Mouse (Mus musculus) ovary, postnatal 10 days (tissue): ENCODE measurements around the gene Sun2.

Experiments used
- DNase-seq: peaks from one replicate; pipeline ENCODE4 v3.0.0; 2022; ENCODE audit warnings: low spot score

Sun2 gene

DNA sequence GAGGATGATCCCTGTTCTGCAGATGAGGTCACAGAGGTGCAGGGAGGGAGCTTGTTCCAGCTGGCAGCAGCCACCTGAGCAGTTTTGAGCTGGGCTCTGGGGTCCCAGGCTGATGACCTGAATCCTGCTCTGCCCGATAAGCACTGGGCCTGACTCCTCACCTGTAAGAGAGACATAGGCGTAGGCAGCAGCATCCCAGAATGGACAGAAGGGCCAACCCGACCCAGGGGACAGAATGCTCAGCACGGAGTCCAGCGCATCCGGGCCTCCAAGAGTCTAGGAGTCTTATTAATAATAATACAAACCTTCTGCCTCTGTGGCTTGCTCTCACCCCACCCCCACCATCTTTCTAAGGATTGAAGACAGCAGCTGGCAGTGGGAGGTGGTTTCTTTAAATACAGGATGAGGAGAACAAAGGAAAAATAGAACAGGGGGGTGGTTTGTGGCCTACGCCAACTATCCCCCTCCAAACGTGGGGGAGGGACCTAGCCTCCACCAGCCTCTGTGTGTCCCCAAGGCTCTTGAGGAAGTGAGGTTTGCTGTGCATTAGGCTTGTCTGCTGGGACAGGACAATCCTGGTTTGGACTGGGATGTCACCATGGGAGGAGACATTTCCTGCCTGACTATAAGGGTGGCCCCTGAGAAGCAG is 13.8 kb upstream of the Sun2 start:
- DNase-seq: no peak

DNA sequence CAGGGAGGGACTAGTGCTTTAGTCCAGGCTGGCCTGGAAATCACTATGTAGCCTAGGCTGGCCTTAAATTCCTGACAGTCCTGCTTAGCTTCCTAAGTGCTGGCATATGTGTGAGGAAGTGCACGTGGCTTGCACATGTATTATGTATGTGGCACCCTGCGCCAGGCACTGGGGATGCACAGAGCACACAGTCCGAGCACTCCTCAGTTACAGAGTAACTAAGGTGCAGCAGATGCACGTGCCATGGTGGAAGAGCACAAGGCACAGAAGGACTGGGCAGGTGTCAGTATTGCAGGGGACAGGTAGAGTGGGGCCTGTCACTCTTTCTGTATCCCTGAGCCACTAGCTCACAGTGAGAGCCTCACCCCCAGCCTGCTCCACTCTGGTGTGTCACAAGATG is 12.8 kb upstream of the Sun2 start:
- no peak for DNase-seq

DNA sequence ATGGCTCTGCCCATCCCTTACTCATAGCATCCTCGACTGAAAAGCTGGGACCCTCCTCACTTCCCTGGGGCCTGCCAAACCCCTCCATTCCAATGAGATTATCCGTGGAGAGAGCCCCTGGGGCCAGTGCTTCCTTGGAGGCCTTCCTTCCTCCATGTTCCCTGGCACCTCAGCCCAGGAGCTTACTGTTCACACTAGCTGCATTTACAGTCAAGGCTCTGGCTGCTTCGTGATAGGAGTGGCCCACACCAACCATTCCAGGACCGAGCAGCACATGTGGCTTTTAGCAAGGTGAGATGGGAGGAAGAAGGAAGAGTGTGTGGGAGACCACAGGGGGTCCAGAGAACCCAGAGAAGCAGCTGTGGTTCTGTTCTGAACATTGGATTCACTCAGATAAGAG is 11.5 kb upstream of the Sun2 start:
- no peak for DNase-seq

DNA sequence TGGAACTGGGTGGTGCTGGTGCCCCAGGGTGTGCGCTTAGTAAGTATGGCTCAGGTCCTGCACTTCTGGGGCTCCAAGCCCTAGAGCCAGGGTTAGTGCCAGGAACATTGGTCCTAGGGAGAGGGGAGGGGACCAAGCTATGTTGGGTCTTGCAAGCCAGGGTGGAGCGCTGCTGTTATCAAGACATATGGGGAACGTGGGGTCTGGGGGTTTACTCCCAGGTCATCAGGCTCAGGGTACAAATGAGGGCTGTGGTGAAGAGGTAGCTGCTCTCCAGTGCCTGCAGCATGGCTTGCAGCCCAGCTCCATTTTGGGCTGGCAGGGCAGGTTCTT is 11.1 kb upstream of the Sun2 start:
- no peak for DNase-seq

DNA sequence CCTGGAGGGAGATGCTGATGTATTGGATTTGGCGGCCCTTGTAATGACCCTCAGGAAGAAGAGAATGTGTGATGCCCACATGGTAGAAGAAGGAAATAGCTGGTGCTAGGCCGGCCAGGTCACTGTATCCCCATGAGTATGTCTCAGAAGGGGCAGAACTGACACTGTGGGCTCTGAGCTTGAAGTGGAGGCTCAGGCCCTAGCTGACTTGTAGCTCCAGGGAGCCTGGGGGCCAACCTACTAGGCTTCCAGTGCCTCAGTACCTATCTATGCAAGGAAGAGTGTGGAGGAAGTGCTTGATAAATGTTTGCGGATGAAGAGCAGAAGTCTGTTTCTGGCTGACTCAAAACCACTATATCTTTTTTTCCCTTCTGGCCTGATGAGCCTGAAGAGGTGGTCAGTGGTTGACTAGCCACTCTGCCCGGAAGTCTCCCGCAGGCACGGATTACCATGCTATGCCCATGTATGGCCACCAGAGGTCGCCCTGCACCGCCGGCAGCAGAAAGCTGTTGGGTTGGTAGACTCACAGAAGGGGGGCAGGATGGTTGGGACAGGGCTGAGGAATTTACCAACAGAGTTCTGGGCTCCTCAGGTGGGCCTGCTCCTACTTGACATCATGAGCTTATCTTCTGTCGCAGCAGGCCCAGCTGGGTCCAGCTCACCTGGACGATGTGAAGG is 10.5 kb upstream of the Sun2 start:
- peak; percentile 65 for DNase-seq

DNA sequence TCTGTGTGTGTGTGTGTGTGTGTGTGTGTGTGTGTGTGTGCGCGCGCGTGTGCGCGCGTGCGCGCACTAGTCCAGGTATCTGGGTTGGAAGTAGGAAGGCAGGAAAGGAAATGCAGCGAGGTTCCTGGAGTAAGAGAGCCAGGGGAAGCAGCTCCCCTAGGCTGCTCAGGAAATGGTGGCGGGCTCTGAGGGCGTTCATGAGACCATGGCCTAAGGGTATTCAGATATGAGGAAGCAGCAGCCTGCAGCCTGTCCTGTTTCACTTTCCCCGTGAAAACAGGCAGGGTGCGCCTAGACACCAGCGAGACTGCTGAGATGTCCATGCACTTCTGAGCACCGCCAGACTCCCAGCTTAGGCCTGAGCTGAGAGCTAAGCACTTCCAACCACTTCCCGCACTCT is 9.4 kb upstream of the Sun2 start:
- DNase-seq: no peak

DNA sequence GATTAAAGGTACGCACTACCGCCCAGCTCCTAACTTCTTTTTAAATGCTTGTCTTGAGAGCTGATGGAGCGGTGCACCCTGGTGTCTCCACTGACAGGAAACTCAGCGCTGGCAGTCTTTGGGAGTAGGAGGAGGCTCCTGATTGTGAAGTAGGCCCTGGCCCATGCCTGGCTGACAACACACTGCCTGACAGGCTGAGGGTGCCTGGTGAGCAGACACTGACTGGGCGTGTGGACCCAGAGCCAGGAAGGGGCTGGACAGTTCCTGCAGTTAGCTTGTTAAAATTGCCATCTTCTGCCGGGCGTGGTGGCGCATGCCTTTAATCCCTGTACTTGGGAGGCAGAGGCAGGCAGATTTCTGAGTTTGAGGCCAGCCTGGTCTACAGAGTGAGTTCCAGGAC is 7.9 kb upstream of the Sun2 start:
- no peak for DNase-seq

DNA sequence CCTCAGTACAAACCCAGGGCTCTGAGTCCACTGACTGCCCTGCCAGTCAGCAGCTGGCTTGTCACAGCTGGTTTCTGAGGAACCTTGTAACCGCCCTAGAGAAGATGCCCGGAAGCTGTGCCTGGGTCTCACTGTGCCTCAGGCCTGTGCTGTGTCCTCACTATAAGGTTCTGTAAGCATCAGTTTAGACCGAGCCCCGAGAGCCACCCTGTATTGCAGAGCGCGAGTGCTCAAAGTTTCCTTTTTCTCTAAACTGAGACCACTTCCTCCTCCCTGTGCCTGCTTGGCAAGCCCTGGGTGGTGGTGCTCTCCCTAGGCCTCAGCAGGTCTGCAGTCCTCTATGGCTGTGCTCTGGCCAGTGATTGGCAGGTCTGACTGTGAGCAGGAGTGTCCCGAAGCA is 6.8 kb upstream of the Sun2 start:
- DNase-seq: no peak

DNA sequence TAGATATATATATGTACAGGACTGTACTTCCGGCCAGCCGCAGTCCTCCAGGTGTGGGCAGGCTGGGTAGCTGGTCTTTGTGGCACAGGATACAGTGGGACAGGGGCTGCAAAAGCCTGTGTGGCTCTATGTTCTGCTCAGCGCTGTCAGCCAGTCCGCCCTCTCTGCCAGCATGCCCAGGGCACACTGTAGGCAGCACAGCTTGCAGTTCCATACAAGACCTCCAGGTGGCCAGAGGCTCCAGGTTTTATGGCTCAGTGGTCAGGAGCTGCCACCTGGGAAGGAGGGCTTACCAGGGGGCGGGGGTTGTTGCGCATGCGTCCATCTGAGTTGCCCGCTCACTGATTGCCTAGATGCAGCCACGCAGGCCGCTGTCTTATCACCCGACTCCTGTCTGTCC is 5.7 kb upstream of the Sun2 start:
- DNase-seq: no peak

DNA sequence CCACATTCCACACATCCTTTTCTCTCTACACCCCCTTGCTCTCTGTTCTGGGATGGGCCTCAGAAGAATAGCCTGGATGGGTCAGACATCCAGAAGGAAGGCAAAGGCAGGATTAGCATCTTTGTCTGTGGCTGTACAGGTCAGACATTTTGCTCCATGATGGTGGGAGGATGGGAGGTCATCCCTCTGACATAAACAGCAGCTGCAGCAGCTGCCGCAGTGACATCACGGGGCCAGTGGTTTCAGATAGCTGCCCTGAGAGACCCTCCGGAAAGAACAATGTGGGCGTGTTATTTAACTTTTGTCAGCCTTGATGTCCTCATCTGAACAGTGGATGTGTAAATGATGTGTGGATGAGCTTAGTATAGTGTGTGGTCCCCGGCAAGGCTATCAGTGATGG is 3.5 kb upstream of the Sun2 start:
- DNase-seq: no peak

DNA sequence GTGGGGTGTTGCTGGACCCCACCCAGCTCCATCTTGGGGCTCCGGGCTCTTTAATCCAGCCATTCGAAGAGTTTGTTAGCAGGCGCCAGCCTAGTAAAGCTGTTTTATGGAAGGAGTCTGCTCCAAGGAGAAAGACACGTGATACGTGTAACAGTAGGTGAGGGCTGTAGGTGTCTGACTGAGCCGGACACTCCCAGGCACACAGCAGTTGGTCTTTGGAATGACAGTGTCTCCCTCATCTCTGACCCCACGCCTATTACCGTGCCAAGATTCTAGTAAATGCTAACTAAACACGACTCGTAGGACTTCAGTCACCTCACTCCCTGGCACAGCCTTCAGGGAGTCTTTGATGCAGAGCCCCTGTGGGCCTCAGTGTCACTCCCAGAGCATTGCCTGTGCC is 3.0 kb upstream of the Sun2 start:
- no peak for DNase-seq

DNA sequence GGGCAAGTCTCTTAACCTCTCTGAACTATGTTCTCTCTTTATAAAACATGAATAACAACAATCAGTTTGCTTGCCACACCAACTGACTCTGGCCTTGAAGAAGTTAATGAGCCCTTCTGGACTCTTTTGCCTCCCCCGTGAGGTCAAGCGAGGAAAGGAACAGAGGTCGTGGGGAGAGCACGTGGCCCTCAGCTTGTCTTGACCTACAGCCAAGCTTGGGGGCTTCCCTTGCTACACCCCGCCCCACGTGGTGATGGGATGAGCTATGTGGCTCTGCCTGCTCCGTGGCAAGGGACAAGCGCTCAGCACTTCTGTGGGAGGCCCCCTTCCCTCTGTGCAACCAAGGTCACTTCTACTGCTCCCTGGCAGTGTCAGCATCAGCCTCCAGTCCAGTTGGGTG is 2.4 kb upstream of the Sun2 start:
- no peak for DNase-seq

DNA sequence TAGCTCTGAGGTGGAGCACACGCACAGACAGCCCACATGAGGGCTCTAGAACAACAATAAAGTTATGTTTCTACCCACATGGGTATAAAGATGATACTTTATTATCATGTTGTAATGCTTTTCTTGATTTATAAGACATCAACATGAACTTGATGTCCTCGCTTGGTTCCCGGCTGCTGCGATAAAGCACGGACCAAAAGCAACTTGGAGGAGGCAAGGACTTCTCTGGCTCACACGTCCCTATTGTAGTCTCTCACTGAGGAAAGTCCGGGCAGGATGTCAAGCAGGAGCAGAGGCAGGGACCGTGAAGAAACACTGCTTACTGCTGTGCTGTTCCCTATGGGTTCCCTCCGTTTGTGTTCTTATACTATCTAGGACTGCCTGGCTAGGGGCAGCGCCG is 1.7 kb upstream of the Sun2 start:
- no peak for DNase-seq

DNA sequence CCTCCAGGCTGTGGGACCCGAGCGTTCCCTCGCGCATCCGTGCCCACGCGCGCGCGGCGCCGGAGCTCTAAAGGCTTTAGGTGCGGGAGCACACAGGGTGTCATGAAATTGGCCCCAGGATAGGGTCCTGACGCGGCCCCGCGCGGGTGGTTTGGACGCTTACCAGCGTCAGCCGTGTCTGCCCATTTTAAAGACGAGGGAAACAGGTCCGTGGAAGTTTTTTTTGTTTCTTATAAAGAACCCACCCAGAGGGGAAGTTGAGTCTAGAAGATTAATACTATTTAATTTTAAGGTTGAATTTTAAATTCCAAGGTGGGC is 329 bp upstream of the Sun2 start:
- no peak for DNase-seq

DNA sequence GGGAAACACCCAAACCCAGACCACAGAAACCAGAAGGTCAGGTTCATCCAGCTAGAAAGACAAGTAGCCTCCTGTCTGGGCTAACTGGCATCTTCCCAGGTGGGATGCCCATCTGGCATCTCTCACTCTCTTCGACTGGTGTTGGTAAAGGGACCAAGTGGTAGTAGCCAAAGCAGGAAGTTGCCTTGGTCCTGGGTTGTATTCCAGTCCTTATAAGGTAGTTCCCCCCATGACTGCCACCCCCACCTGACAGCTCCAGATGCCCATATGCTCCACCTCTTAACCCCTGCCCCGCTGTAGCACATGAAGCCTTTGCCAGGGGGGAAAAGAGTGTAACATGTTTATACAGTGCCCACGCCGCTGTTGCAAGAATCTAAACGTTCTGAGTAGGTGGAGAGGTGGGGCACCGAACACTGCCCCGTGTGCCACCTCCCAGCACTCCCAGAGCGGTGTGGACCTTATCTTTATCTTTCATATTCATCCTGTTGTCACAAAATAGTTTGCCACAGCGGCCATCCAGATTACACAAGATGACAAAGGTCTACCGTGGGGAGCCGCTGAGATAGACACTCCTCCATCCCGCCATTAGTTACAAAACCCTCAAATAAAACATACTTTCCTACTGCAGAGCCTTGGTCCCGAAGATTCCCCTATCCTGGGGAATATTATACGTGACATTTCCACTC is 1.0 kb downstream of the Sun2 start:
- DNase-seq: no peak

DNA sequence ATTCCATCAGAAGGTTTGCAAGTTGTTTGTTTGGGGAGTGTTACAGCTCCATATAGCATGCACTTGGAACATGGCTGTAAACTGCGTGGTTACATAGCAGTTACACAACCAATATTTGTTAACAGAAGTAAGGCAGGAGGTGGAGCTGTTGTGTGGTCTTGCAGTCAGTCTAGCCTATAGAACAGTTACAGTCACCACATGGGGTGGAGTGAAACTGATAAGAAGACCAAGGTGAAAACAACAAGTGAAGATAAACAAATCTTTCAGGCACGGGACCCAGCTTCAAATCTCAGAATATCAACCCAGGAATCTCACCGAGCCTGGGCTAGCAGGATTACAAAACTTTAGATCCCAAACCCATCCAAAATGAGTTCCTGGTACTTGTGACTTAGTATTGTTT is 1.6 kb downstream of the Sun2 start:
- no peak for DNase-seq

DNA sequence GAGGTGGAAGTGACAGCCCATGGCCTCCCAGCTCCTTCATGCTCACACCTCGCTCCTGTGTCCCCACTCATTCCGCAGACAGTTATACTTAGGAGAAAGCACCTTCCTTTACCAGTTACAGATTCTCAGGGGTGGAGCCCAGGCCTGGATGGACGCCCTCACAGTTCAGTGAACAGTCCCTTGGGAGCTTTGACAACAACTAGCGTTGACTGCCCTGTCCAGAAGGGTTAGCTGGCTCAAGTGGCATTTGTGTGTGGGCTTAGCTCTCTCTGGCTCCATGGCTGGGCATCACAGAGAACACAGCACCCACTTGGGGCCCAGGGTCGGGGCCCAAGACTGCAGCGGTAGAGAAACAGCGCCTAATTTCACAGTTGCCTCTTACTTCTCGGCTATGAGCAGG is 8.0 kb downstream of the Sun2 start:
- no peak for DNase-seq

DNA sequence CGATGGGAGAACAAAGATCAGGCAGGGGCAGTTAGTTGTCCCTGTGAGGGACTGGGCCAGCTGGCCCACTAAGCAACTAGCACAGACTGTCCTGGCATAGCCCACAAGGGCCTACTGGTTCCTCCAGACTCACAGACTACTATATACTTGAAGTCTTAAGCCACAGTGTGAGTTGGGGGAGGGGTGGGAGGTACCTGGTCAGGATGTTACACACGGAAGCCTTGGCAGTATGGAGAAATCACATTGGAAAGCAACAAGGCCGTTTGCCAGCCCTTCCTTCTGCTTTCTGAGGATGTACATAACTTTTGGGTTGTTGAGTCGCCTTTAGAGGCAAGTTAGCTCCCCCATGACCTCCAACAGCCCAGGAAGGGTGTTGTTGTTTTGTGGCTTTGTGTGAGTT is 8.7 kb downstream of the Sun2 start:
- DNase-seq: no peak

DNA sequence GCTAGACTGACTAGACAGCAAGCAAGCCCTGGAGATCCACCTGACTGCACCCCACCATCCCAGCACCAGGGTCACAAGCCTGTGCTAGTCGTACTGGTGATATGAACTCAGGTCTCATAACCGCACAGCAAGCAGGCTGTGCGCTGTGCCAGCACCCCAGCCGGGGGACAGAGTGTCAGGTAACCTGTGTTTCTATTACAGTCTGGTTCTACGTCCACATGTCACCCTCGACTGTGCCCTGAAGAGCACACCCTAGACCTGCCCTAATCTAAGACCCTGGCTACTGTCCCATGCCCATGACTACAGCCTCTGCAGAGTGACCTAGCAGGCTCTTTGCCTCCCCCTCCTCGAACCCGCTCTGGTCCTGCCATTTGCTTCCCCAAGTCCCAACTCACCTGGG is 9.1 kb downstream of the Sun2 start:
- DNase-seq: no peak

DNA sequence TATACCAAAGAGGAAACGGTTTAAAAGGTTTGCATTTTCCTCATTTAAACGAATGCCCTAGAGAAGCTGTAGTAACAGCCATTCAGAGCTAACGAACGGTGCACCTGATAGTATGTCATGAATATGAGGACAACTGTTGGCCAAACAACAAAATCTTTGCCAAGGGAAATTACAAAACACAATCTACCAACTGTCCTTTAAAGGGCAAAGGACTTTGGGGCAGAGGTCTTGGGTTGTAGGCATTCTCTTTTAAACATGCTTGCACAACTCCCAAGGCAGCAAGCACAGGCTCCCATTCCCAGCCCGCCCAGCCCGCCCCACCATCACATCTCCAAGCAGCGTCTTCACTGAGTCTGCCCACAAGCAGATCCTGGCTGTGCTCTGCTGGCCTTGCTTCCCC is 10.8 kb downstream of the Sun2 start:
- no peak for DNase-seq

DNA sequence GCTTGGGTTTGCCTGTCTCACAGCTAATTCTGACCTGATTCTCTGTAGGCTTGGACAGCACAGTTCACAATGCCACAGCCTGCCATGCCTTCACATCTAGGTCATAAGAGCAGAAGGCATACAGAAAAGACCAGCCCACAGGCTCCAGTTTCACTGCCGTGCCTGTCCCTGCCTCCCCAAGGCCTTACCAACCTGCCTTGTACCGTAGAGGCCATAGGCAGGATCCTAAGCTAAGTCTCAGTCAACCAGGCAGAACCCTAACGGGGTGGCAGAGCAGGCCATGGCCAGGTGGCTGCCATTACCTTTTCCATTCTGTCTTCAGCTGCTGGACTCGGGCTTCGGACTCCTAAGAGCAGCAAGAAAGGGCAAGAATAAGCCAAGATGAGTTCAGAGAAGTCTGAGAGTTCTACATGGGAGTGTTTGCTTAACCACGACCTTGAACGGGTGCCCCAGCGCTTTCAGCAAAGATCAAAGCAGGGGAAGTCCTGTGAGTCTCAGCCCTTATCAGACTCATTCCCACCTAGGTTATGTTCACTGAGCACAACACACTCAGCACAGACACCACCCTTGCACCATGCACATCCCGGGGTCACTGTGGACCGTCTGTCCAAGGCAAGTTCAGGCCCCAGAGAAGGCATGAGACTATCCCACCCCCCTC is 13.5 kb downstream of the Sun2 start:
- no peak for DNase-seq

DNA sequence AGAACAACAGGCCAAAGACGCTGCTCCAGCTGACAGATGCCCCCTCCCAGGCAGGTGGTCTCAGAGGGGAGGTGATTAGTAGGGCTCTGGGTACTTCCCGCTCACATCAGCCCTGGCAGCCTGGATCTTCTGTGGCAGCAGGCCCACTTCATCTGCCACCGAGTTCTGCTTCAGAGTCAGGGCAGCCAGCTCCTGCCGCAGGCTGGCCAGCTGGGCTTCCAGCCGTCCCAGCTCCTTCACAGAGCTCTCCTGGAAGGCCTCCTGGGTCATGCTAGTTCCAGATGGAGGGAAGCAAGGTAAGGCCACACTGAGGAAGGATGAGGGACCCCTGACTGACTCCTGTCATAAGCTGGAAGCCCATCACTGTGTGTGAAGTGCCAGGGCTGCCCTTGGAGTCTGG is 14.0 kb downstream of the Sun2 start:
- DNase-seq: no peak

DNA sequence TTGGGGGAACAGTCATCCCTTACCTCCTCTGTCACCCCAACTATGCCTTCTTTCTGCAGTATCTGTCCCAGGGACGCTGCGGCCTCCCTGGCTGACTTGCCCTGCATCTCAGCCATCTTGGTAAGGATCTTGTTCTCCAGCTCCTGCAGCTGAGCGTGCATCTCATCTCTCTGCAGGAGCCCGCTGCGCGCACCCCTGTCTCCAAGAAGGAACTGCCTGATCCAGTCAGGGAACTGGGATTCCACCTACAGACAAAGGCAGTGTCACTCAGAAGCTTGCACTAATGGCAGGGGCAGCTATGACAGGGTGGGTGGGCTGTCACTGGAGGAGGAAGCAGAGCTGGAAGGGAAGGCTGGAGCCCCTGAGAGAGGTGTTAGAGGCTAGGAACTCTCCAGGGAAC is 14.5 kb downstream of the Sun2 start:
- DNase-seq: no peak
